Mouse (Mus musculus): ENCODE measurements around the gene Kdsr. TPM values are rescaled to one million over a fixed set of nuclear protein-coding genes. Genes with fewer than 3 reads are reported as not detected.

The Kdsr gene
- polyA plus RNA-seq, 1 experiment = 13.9 TPM

DNA sequence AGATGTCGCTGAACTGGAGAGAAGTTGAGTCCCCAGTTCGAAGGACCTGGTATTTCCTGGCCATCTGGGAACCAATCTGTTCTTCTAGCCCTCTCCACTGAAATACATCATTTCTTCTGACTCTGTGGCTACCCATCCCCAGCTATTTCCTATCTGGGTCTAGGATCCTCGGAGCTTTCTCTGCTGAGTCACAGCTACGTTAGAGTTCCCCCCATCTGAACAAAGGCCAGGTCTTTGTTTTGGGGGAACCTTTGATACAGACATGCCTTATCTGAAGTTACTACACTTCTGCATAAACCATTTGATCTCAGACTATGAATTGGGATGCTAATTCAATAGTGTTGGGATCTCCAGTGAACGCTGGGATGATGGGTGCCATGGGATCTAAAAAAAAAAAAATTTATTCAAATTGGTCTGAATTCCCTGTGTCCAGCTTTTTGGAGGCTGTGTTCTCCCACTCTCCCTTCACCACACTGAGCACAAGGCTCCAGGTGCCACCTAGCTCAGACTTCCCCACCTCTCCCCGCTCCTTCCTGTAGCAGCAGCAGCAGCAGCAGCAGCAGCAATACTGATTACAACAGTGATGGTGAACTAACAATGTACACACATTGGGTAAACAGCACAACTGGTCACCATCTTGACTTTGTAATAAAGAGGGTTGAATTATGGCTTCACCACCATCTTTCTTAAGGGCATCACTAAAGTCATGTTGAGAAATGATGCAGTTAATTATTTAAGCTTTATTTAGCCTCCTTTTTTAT, 10.8 kb downstream of the Kdsr start:
- H3K36me3 ChIP-seq (ENCODE audit: control insufficient read depth, insufficient read depth) = peaks cover 24% of the 10 kb centered on the region
- no peak overlapping the region for H3K4me3 ChIP-seq (ENCODE audit: insufficient read depth, poor library complexity, severe bottlenecking)
- no peak overlapping the region for H3ac ChIP-seq (ENCODE audit: control insufficient read depth, insufficient read length, low read depth)
- H3K79me3 ChIP-seq (ENCODE audit: low read depth) = no peaks in the 10 kb centered on the region
- TF ChIP-seq MYOD1 (IDR thresholded peaks at IDR 0.05; ENCODE audit: control insufficient read depth, insufficient read length, low read depth) = no peak
- no peak for TF ChIP-seq MAX (IDR thresholded peaks at IDR 0.05)
- no peak for TF ChIP-seq CTCF (IDR thresholded peaks at IDR 0.05; ENCODE audit: control insufficient read depth, insufficient read depth, insufficient read length)
- TF ChIP-seq CEBPB (IDR thresholded peaks at IDR 0.05; ENCODE audit: low read depth) = no peak
- no peak for TF ChIP-seq FOSL1 (IDR thresholded peaks at IDR 0.05; ENCODE audit: insufficient read depth, low read length, poor library complexity, severe bottlenecking)
- no peak for TF ChIP-seq MYOG (IDR thresholded peaks at IDR 0.05; ENCODE audit: control insufficient read depth, extremely low read depth, insufficient read length)
- TF ChIP-seq USF1 (IDR thresholded peaks at IDR 0.05; ENCODE audit: low read depth) = no peak
- no peaks in the 10 kb centered on the region for H3K27me3 ChIP-seq (ENCODE audit: control insufficient read depth, insufficient read depth, insufficient read length)
- H3K79me2 ChIP-seq (ENCODE audit: control insufficient read depth, insufficient read depth) = no peaks in the 10 kb centered on the region

DNA sequence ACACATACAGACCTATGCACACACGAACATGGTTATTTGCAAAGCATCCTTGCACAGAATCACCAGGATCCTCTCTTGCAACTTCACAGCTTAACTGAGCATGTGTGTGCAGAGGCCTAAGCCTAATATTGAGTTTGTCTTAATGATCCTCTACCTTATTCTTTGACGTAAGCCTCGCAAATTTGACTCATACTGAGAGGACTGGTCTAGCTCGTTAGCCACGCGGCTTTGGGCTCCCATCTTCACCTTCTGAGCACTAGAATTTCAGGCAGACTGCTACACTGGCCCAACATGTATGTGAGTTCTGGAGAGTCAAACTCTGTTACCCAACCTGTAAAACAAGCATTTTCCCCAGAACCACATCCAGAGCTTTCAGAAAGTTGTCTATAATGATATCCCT, 16.5 kb downstream of the Kdsr start:
- Histone ChIP-seq H3K79me2 (ENCODE audit: control insufficient read depth, insufficient read depth) (no peaks in the 10 kb centered on the region), H3K36me3 (ENCODE audit: control insufficient read depth, insufficient read depth) (peaks cover 22% of the 10 kb centered on the region), H3K27me3 (ENCODE audit: control insufficient read depth, insufficient read depth, insufficient read length) (no peaks in the 10 kb centered on the region), H3ac (ENCODE audit: control insufficient read depth, insufficient read length, low read depth) (no peak overlapping the region), H3K79me3 (ENCODE audit: low read depth) (no peaks in the 10 kb centered on the region), H3K4me3 (ENCODE audit: insufficient read depth, poor library complexity, severe bottlenecking) (no peak overlapping the region)
- TF ChIP-seq MYOD1 (IDR thresholded peaks at IDR 0.05; ENCODE audit: control insufficient read depth, insufficient read length, low read depth) (no peak), FOSL1 (IDR thresholded peaks at IDR 0.05; ENCODE audit: insufficient read depth, low read length, poor library complexity, severe bottlenecking) (no peak), MAX (IDR thresholded peaks at IDR 0.05) (no peak), CTCF (IDR thresholded peaks at IDR 0.05; ENCODE audit: control insufficient read depth, insufficient read depth, insufficient read length) (no peak), CEBPB (IDR thresholded peaks at IDR 0.05; ENCODE audit: low read depth) (no peak), MYOG (IDR thresholded peaks at IDR 0.05; ENCODE audit: control insufficient read depth, extremely low read depth, insufficient read length) (no peak), USF1 (IDR thresholded peaks at IDR 0.05; ENCODE audit: low read depth) (no peak)

GRCm38 (mm10) chr1:106740735-106741134, 18.8 kb downstream of the Kdsr start:
- Histone ChIP-seq H3K36me3 (ENCODE audit: control insufficient read depth, insufficient read depth) (peaks cover 4% of the 10 kb centered on the region), H3ac (ENCODE audit: control insufficient read depth, insufficient read length, low read depth) (no peak overlapping the region), H3K79me3 (ENCODE audit: low read depth) (no peaks in the 10 kb centered on the region), H3K4me3 (ENCODE audit: insufficient read depth, poor library complexity, severe bottlenecking) (no peak overlapping the region), H3K27me3 (ENCODE audit: control insufficient read depth, insufficient read depth, insufficient read length) (no peaks in the 10 kb centered on the region), H3K79me2 (ENCODE audit: control insufficient read depth, insufficient read depth) (no peaks in the 10 kb centered on the region)
- TF ChIP-seq CTCF (IDR thresholded peaks at IDR 0.05; ENCODE audit: control insufficient read depth, insufficient read depth, insufficient read length) (no peak), USF1 (IDR thresholded peaks at IDR 0.05; ENCODE audit: low read depth) (no peak), MYOG (IDR thresholded peaks at IDR 0.05; ENCODE audit: control insufficient read depth, extremely low read depth, insufficient read length) (no peak)

GRCm38 (mm10) chr1:106739810-106740209, 19.7 kb downstream of the Kdsr start:
- Histone ChIP-seq H3K79me2 (ENCODE audit: control insufficient read depth, insufficient read depth) (no peaks in the 10 kb centered on the region), H3K79me3 (ENCODE audit: low read depth) (no peaks in the 10 kb centered on the region), H3ac (ENCODE audit: control insufficient read depth, insufficient read length, low read depth) (no peak overlapping the region), H3K36me3 (ENCODE audit: control insufficient read depth, insufficient read depth) (peaks cover 4% of the 10 kb centered on the region), H3K27me3 (ENCODE audit: control insufficient read depth, insufficient read depth, insufficient read length) (no peaks in the 10 kb centered on the region), H3K4me3 (ENCODE audit: insufficient read depth, poor library complexity, severe bottlenecking) (no peak overlapping the region)
- no peak for TF ChIP-seq CEBPB (IDR thresholded peaks at IDR 0.05; ENCODE audit: low read depth)
- TF ChIP-seq USF1 (IDR thresholded peaks at IDR 0.05; ENCODE audit: low read depth) = no peak
- no peak for TF ChIP-seq MYOD1 (IDR thresholded peaks at IDR 0.05; ENCODE audit: control insufficient read depth, insufficient read length, low read depth)
- no peak for TF ChIP-seq MYOG (IDR thresholded peaks at IDR 0.05; ENCODE audit: control insufficient read depth, extremely low read depth, insufficient read length)
- TF ChIP-seq CTCF (IDR thresholded peaks at IDR 0.05; ENCODE audit: control insufficient read depth, insufficient read depth, insufficient read length) = no peak
- TF ChIP-seq MAX (IDR thresholded peaks at IDR 0.05) = no peak
- TF ChIP-seq FOSL1 (IDR thresholded peaks at IDR 0.05; ENCODE audit: insufficient read depth, low read length, poor library complexity, severe bottlenecking) = no peak

- TF ChIP-seq MYOD1 (IDR thresholded peaks at IDR 0.05; ENCODE audit: control insufficient read depth, insufficient read length, low read depth) (no peak), USF1 (IDR thresholded peaks at IDR 0.05; ENCODE audit: low read depth) (no peak), FOSL1 (IDR thresholded peaks at IDR 0.05; ENCODE audit: insufficient read depth, low read length, poor library complexity, severe bottlenecking) (no peak), MYOG (IDR thresholded peaks at IDR 0.05; ENCODE audit: control insufficient read depth, extremely low read depth, insufficient read length) (no peak), CTCF (IDR thresholded peaks at IDR 0.05; ENCODE audit: control insufficient read depth, insufficient read depth, insufficient read length) (no peak), MAX (IDR thresholded peaks at IDR 0.05) (no peak), CEBPB (IDR thresholded peaks at IDR 0.05; ENCODE audit: low read depth) (no peak)
- no peaks in the 10 kb centered on the region for H3K27me3 ChIP-seq (ENCODE audit: control insufficient read depth, insufficient read depth, insufficient read length)
- H3K79me2 ChIP-seq (ENCODE audit: control insufficient read depth, insufficient read depth) = no peaks in the 10 kb centered on the region
- H3ac ChIP-seq (ENCODE audit: control insufficient read depth, insufficient read length, low read depth) = no peak overlapping the region
- no peaks in the 10 kb centered on the region for H3K79me3 ChIP-seq (ENCODE audit: low read depth)
- H3K36me3 ChIP-seq (ENCODE audit: control insufficient read depth, insufficient read depth) = peaks cover 12% of the 10 kb centered on the region
- H3K4me3 ChIP-seq (ENCODE audit: insufficient read depth, poor library complexity, severe bottlenecking) = no peak overlapping the region
These were observed 21.4 kb downstream of the Kdsr start for GRCm38 (mm10) chr1:106738092-106738491.
